Mouse (Mus musculus) lung, embryonic 16.5 days (tissue): Measurements from ENCODE around the gene Crhr1. TPM values are rescaled to one million over a fixed set of nuclear protein-coding genes. Genes with fewer than 3 reads are reported as not detected.

Source experiments
- ATAC-seq: fragments of 200-750 bp; cut with Nextera tagmentation; 2 replicates; pipeline ENCODE4 v1.8.0; 2017; ENCODE audit warnings: low read depth, mild to moderate bottlenecking, moderate library complexity
- H3K27ac ChIP-seq: fragments of 300-500 bp; sonication (generic); 2 replicates; pipeline ENCODE4 v1.5.1; 2014; ENCODE audit warnings: mild to moderate bottlenecking, control low read depth, low read length
- H3K27me3 ChIP-seq: fragments of 300-500 bp; sonication (generic); 2 replicates; pipeline ENCODE4 v1.6.1; 2014; ENCODE audit warnings: low read depth, low read length, mixed read lengths; ENCODE audit not compliant: control insufficient read depth, insufficient read depth
- H3K36me3 ChIP-seq: fragments of 300-500 bp; sonication (generic); 2 replicates; pipeline ENCODE4 v1.6.1; 2014; ENCODE audit warnings: low read length; ENCODE audit not compliant: control insufficient read depth, insufficient read depth
- H3K4me1 ChIP-seq: fragments of 300-500 bp; sonication (generic); replicated peaks from 2 replicates; pipeline ENCODE4 v1.6.1; 2014; ENCODE audit warnings: low read length, mixed read lengths; ENCODE audit not compliant: control insufficient read depth, insufficient read depth
- H3K4me2 ChIP-seq: fragments of 300-500 bp; sonication (generic); 2 replicates; pipeline ENCODE4 v1.6.1; 2014; ENCODE audit warnings: low read depth, low read length, control low read depth
- H3K4me3 ChIP-seq: fragments of 300-500 bp; sonication (generic); 2 replicates; pipeline ENCODE4 v1.5.1; 2014; ENCODE audit warnings: mild to moderate bottlenecking, low read length, control low read depth
- H3K9ac ChIP-seq: fragments of 300-500 bp; sonication (generic); 2 replicates; pipeline ENCODE4 v1.6.1; 2014; ENCODE audit warnings: low read length, control low read depth
- H3K9me3 ChIP-seq: fragments of 300-500 bp; sonication (generic); 2 replicates; pipeline ENCODE4 v1.6.1; 2016; ENCODE audit warnings: low read length; ENCODE audit not compliant: control insufficient read depth
- WGBS: fragments of 180-500 bp; shearing (Covaris S2); extraction: QIAGEN DNeasy Blood & Tissue Kit; methylation state at CpG from one replicate; pipeline ENCODE4 v1.1.7; 2014; 5-methylcytosine and 5-hydroxymethylcytosine counted together
- polyA plus RNA-seq: library from polyadenylated mRNA; unstranded; fragments of >200 nt; fragmentation: Nextera tagmentation; extraction: Ambion mirVana; gene quantifications from 2 replicates; pipeline ENCODE4 v1.2.1, GENCODE M21; 2015

Gene Crhr1
- polyA plus RNA-seq, 1 experiment from 2014 or later, result not detected

GRCm38 (mm10) chr11:104129466-104129865, 3.2 kb upstream of the Crhr1 start:
- H3K4me2 ChIP-seq, result no peak overlapping the region
- no peak for ATAC-seq
- H3K27ac ChIP-seq, result no peak overlapping the region
- peaks cover 47% of the 10 kb centered on the region for H3K27me3 ChIP-seq
- H3K4me1 ChIP-seq, result peaks cover 8% of the 10 kb centered on the region
- no peaks in the 10 kb centered on the region for H3K36me3 ChIP-seq
- H3K9me3 ChIP-seq, result no peaks in the 10 kb centered on the region
- no peak overlapping the region for H3K4me3 ChIP-seq
- H3K9ac ChIP-seq, result no peak overlapping the region
- 83% methylated on average over 5 of the region's 5 CpGs for WGBS

DNA sequence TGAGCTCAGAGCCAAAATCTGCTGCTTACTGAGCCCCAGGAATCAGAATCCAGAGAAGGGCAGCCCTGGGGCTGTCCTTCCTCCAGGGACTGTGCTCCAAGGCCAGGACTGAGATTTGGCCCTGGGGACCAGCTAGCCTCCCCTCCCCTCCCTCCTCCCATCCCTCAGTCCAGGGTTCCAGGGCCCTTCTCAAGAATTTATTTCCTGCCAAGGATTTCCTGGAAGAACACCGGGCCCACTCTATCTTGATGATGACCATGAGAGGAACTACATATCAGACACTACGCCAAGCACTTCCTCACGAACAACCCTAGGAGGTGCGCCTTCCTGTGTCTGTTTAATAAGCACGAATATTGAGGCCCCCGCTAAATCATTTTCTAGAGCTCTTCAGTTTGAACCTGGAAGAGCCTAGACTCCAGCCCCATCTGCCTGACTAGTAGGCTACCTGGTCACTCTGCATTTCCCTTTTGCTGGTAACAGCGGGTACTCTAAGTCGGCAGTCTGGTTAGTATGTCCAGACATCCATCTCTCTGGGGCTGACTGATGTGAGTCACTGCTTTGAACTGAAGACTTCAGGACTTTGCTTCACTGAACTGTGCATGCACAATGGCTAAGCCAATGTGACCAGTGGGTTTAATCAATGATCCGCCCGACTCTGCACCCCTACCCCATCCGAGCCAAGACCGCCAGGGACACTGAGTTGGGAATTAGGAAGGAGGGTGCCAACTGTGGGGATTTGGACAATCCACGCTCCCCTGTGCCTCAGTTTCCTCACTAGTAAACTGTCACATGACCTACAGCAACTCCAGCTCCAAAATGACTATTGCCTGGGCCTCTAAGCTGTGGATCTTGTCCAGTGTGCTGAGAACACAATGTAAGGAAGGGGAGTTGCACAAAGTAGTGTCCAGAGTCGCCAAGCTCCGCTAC, 1.7 kb upstream of the Crhr1 start:
- no peak overlapping the region for H3K9ac ChIP-seq
- no peak overlapping the region for H3K4me3 ChIP-seq
- no peak overlapping the region for H3K4me2 ChIP-seq
- peaks cover 8% of the 10 kb centered on the region for H3K4me1 ChIP-seq
- no peak for ATAC-seq
- no peak overlapping the region for H3K27ac ChIP-seq
- peaks cover 62% of the 10 kb centered on the region for H3K27me3 ChIP-seq
- H3K9me3 ChIP-seq, result no peaks in the 10 kb centered on the region
- 62% methylated on average over 15 of the region's 15 CpGs for WGBS
- no peaks in the 10 kb centered on the region for H3K36me3 ChIP-seq

DNA sequence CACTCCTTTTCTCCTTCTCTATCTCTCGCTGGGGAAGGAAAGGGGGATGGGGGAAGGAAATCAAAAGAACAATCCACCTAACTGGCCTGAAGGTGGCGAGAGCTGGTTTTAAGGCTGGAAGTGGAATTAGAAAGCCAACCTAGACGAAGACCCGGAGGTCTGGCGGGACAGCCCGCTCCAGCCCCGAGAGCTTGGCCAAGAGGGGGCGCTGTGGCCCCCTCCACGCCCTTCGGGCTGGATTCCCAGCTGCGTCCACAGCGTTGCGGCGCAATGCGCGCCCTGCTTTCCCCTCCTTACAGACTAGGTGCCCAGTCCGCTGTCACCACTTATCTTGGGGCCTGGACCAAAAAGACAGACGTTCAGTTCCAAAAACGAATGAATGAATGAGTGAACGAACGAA, 899 bp upstream of the Crhr1 start:
- Histone ChIP-seq H3K9me3 (no peaks in the 10 kb centered on the region), H3K4me1 (peaks cover 8% of the 10 kb centered on the region), H3K36me3 (no peaks in the 10 kb centered on the region), H3K4me3 (peak overlapping the region; percentile 48; the same call in 1 of the 2 replicates), H3K9ac (no peak overlapping the region), H3K27ac (no peak overlapping the region), H3K4me2 (peak overlapping the region; percentile 82), H3K27me3 (peaks cover 66% of the 10 kb centered on the region)
- no peak for ATAC-seq
- WGBS, result 1% methylated on average over 21 of the region's 21 CpGs

DNA sequence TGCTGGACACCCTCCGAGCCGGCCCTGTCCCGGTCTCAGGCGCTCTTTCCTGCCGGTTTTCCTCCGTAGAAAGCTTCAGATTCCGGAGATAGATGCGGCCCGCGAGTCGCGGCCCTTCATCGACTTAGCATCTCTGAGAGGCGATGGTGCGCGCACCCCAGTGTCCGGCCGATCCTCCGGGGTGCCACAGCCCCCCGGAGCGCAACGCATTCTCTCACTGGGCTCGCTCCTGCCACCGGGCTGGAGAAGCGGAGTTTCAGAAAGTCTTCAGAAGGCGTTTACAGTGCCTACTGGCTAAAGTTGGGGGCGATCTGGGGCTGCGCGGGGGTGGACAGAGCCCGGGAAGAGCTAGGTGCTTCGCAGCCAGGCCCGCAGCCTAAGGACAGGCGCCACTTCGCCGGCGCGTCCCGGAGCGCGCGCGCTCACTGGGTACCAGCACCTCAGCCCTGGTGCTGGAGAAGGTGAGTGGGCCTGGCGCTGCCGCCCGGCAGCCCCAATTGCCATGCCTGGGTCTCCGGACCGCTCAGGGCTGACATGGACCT, 858 bp downstream of the Crhr1 start:
- no peak overlapping the region for H3K9ac ChIP-seq
- H3K4me1 ChIP-seq, result peaks cover 8% of the 10 kb centered on the region
- H3K4me3 ChIP-seq, result peak overlapping the region; percentile 48
- no peak overlapping the region for H3K27ac ChIP-seq
- no peaks in the 10 kb centered on the region for H3K9me3 ChIP-seq
- peak overlapping the region; percentile 82 for H3K4me2 ChIP-seq
- ATAC-seq, result no peak
- under 1% methylated on average over 47 of the region's 47 CpGs for WGBS
- H3K27me3 ChIP-seq, result peaks cover 69% of the 10 kb centered on the region
- no peaks in the 10 kb centered on the region for H3K36me3 ChIP-seq

GRCm38 (mm10) chr11:104138976-104139375, 6.3 kb downstream of the Crhr1 start:
- no peak for ATAC-seq
- Histone ChIP-seq H3K4me3 (no peak overlapping the region), H3K27me3 (peaks cover 27% of the 10 kb centered on the region), H3K9me3 (no peaks in the 10 kb centered on the region), H3K27ac (no peak overlapping the region), H3K36me3 (no peaks in the 10 kb centered on the region), H3K4me2 (no peak overlapping the region), H3K4me1 (no peaks in the 10 kb centered on the region), H3K9ac (no peak overlapping the region)
- WGBS, result 71% methylated on average over 3 of the region's 3 CpGs

DNA sequence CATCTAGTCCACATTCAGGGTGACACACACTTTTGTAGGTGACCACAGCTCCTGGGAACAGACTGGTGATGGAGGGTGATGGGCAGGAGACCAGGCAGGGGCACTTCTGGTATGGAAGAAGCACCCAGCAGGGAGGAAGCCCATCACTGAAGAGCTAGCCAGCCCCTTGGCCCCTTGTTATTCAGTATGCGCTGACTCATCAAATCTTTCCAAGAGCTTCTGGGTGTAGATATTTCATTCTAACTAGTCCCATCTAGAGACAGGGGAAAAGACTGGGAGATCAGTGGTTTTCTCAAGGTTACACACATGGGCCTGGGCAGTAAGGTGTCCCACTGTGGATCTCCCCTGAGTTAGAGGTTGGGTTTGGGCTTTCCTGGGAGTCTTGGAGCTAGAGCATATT, 12.3 kb downstream of the Crhr1 start:
- no peaks in the 10 kb centered on the region for H3K36me3 ChIP-seq

GRCm38 (mm10) chr11:104148787-104149186, 16.1 kb downstream of the Crhr1 start:
- no peaks in the 10 kb centered on the region for H3K27me3 ChIP-seq
- no peak overlapping the region for H3K27ac ChIP-seq
- H3K36me3 ChIP-seq, result no peaks in the 10 kb centered on the region
- no peaks in the 10 kb centered on the region for H3K4me1 ChIP-seq
- H3K9me3 ChIP-seq, result no peaks in the 10 kb centered on the region
- H3K4me2 ChIP-seq, result no peak overlapping the region
- no peak overlapping the region for H3K9ac ChIP-seq
- 77% methylated on average over 7 of the region's 7 CpGs for WGBS
- no peak for ATAC-seq
- H3K4me3 ChIP-seq, result no peak overlapping the region

More for the DNA sequence above, 12.3 kb downstream of the Crhr1 start:
- Histone ChIP-seq H3K27me3 (no peaks in the 10 kb centered on the region), H3K4me1 (no peaks in the 10 kb centered on the region), H3K4me3 (no peak overlapping the region), H3K4me2 (no peak overlapping the region), H3K9ac (no peak overlapping the region), H3K27ac (no peak overlapping the region), H3K9me3 (no peaks in the 10 kb centered on the region)
- 93% methylated on average over 1 of the region's 1 CpGs for WGBS
- ATAC-seq, result no peak

DNA sequence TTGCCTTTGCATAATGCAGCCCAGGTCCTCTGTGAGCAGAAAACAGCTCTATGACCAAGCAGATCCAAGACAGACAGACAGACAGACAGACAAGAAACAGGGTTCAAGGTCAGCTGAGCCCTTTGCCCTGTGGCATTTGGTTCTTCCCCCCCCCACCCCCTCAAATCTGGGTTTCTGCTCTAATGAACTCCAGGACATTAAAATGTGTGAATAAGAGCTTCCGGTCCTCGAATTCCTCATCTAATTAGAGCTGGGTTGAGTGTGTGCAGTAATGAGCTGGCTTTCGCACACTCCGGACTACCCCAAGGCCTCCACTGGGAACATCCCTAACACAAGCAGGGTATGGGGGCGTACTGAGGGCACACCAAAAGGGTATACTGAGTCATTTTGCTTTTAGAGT, 18.3 kb downstream of the Crhr1 start:
- no peaks in the 10 kb centered on the region for H3K9me3 ChIP-seq
- H3K4me3 ChIP-seq, result no peak overlapping the region
- H3K27ac ChIP-seq, result no peak overlapping the region
- H3K9ac ChIP-seq, result no peak overlapping the region
- ATAC-seq, result no peak
- no peak overlapping the region for H3K4me2 ChIP-seq
- H3K27me3 ChIP-seq, result no peaks in the 10 kb centered on the region
- 73% methylated on average over 5 of the region's 5 CpGs for WGBS
- H3K4me1 ChIP-seq, result no peaks in the 10 kb centered on the region
- no peaks in the 10 kb centered on the region for H3K36me3 ChIP-seq

GRCm38 (mm10) chr11:104154332-104154731, 21.7 kb downstream of the Crhr1 start:
- no peak for ATAC-seq
- Histone ChIP-seq H3K9ac (no peak overlapping the region), H3K4me1 (peaks cover 6% of the 10 kb centered on the region), H3K9me3 (no peaks in the 10 kb centered on the region), H3K4me2 (no peak overlapping the region), H3K27ac (no peak overlapping the region), H3K4me3 (no peak overlapping the region), H3K27me3 (peaks cover 16% of the 10 kb centered on the region), H3K36me3 (no peaks in the 10 kb centered on the region)
- WGBS, result 56% methylated on average over 4 of the region's 4 CpGs
